Comparison of ENCODE assay signal across 18 mouse cellular contexts in the genomic region with DNA sequence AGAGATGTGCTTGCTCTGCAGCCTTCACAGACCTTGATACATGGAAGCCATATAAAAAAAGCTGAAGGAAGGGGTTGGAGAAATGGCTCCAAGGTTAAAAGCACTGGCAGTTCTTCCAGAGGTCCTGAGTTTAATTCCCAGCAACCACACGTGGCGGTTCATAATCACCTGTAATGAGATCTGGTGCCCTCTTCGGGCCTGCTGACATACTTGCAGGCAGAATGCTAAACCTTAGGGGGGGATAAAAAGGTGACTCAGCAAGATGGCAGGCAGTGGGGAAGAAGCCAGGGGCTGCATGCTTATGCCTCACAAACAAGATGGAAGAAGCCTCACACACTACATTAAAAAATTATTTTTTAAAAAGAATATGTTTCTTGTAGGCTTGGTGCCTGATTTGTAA. TPM values are rescaled to one million over a fixed set of nuclear protein-coding genes. Genes with fewer than 3 reads are reported as not detected.
A peak's percentile ranks its signal among the peaks of the same experiment; 100 is the strongest.
DNase-seq lines count a peak whose midpoint lies in the region; ATAC-seq and TF ChIP-seq lines count a peak whose summit lies in the region.
"Had no signal": no experiment of that assay in that cellular context is flagged by ENCODE, and none has a peak within 500 bp of the region (broad histone marks: within the 10 kb centered on the region; RNA-seq: fewer than 3 reads in every experiment).

No protein-coding gene starts in this region.

- no peak for TF ChIP-seq EP300 in lung, postnatal 0 days (IDR thresholded peaks at IDR 0.05)
- TF ChIP-seq EP300 in MEL (IDR thresholded peaks at IDR 0.05; ENCODE audit: low read depth in 1 of 2, low read length in 2 of 2) = no peak

- no peak overlapping the region for H3K4me2 ChIP-seq in hindbrain, postnatal 0 days (ENCODE audit: low read depth, low read length)
- no peak overlapping the region for H3K4me2 ChIP-seq in hindbrain, embryonic 14.5 days (replicated peaks)
- no peak overlapping the region for H3K4me2 ChIP-seq in lung, postnatal 0 days (replicated peaks; ENCODE audit: low read depth, low read length)
- H3K4me2 ChIP-seq: heart, embryonic 15.5 days; limb, embryonic 13.5 days had no signal

- TF ChIP-seq RAD21 in MEL (IDR thresholded peaks at IDR 0.05; ENCODE audit: low read depth, low read length) = no peak

- peak; percentile 38 for DNase-seq in hindbrain, postnatal 0 days (ENCODE audit: low spot score)
- DNase-seq in hindbrain, embryonic 14.5 days (ENCODE audit: low spot score) = no peak
- no peak for DNase-seq in lung, postnatal 0 days (ENCODE audit: low spot score)
- DNase-seq in lung, postnatal 4 days = no peak
- peak; percentile 47 for DNase-seq in MEL (ENCODE audit: low read depth, low spot score)
- peak; percentile 37 for DNase-seq in thymus, postnatal 14 days
- no peak for DNase-seq in adrenal gland, postnatal 10 days
- DNase-seq in cerebellum, postnatal 10 days = no peak
- DNase-seq: adrenal gland, adult 8-10 months; B cell, adult 2 months; cerebellum, adult 11-12 months; heart, adult 18-20 months; kidney, adult 8-10 months; right cerebral cortex, postnatal 25 days had no signal

- no peaks in the 10 kb centered on the region for H3K4me1 ChIP-seq in hindbrain, postnatal 0 days (ENCODE audit: insufficient read depth, low read length)
- H3K4me1 ChIP-seq in hindbrain, embryonic 14.5 days (replicated peaks; ENCODE audit: control insufficient read depth, insufficient read depth, low read length) = no peaks in the 10 kb centered on the region
- no peaks in the 10 kb centered on the region for H3K4me1 ChIP-seq in lung, postnatal 0 days (ENCODE audit: insufficient read depth, low read depth, low read length)
- H3K4me1 ChIP-seq in MEL (ENCODE audit: control insufficient read depth in 1 of 2, insufficient read depth in 2 of 2, low read length in 2 of 2) = peaks cover 21 to 30% of the 10 kb centered on the region in 2 experiments

- H3K4me3 ChIP-seq in hindbrain, postnatal 0 days (ENCODE audit: low read length) = no peak overlapping the region
- H3K4me3 ChIP-seq in hindbrain, embryonic 14.5 days (replicated peaks; ENCODE audit: low read length) = no peak overlapping the region
- no peak overlapping the region for H3K4me3 ChIP-seq in lung, postnatal 0 days (ENCODE audit: low read depth, low read length)
- no peak overlapping the region for H3K4me3 ChIP-seq in MEL (ENCODE audit: control insufficient read depth in 1 of 2, insufficient read depth in 1 of 2, low read depth in 2 of 2, low read length in 2 of 2)
- H3K4me3 ChIP-seq: heart, embryonic 15.5 days; limb, embryonic 13.5 days had no signal

- H3K27me3 ChIP-seq in hindbrain, postnatal 0 days (ENCODE audit: insufficient read depth, low read length) = no peaks in the 10 kb centered on the region
- H3K27me3 ChIP-seq in hindbrain, embryonic 14.5 days (ENCODE audit: control insufficient read depth, insufficient read depth, low read length) = no peaks in the 10 kb centered on the region
- H3K27me3 ChIP-seq in lung, postnatal 0 days (replicated peaks; ENCODE audit: insufficient read depth, low read length) = no peaks in the 10 kb centered on the region
- H3K27me3 ChIP-seq in MEL (ENCODE audit: control insufficient read depth in 1 of 2, insufficient read depth in 2 of 2, low read length in 2 of 2) = no peaks in the 10 kb centered on the region
- H3K27me3 ChIP-seq: heart, embryonic 15.5 days; limb, embryonic 13.5 days had no signal

- H3K9me3 ChIP-seq in hindbrain, postnatal 0 days (ENCODE audit: low read length) = no peaks in the 10 kb centered on the region
- no peaks in the 10 kb centered on the region for H3K9me3 ChIP-seq in hindbrain, embryonic 14.5 days (ENCODE audit: control insufficient read depth, low read length)
- no peaks in the 10 kb centered on the region for H3K9me3 ChIP-seq in lung, postnatal 0 days (ENCODE audit: low read length)
- H3K9me3 ChIP-seq in MEL (replicated peaks; ENCODE audit: insufficient read depth, low read length) = no peaks in the 10 kb centered on the region
- H3K9me3 ChIP-seq: G1E; heart, embryonic 15.5 days; limb, embryonic 13.5 days had no signal

- H3K27ac ChIP-seq in hindbrain, postnatal 0 days = no peak overlapping the region
- H3K27ac ChIP-seq in hindbrain, embryonic 14.5 days = no peak overlapping the region
- no peak overlapping the region for H3K27ac ChIP-seq in lung, postnatal 0 days (ENCODE audit: low read length)
- H3K27ac ChIP-seq in MEL (ENCODE audit: control insufficient read depth, low read depth, low read length) = no peak overlapping the region
- H3K27ac ChIP-seq: heart, embryonic 15.5 days; limb, embryonic 13.5 days had no signal

- H3K79me2 ChIP-seq in MEL (ENCODE audit: control insufficient read depth, insufficient read depth, low read length, poor library complexity) = no peaks in the 10 kb centered on the region

- peak; percentile 19; the same call in 1 of the 2 replicates for TF ChIP-seq CTCF in hindbrain, postnatal 0 days (IDR thresholded peaks at IDR 0.05; ENCODE audit: low read depth)
- TF ChIP-seq CTCF in lung, postnatal 0 days (IDR thresholded peaks at IDR 0.05) = peak; percentile 31
- peak in 1 of 3 experiments; percentile 38; a peak in 2 of 6 replicates for TF ChIP-seq CTCF in MEL (IDR thresholded peaks at IDR 0.05 in 2 of 3, conservative IDR thresholded peaks at IDR 0.05 in 1 of 3; ENCODE audit: control insufficient read depth in 1 of 3, insufficient read depth in 1 of 3, low read depth in 2 of 3, low read length in 3 of 3, poor library complexity in 1 of 3, severe bottlenecking in 1 of 3)

- no peak overlapping the region for H3K9ac ChIP-seq in hindbrain, postnatal 0 days (replicated peaks; ENCODE audit: low read length)
- H3K9ac ChIP-seq in hindbrain, embryonic 14.5 days = no peak overlapping the region
- no peak overlapping the region for H3K9ac ChIP-seq in lung, postnatal 0 days (replicated peaks; ENCODE audit: low read depth)
- no peak overlapping the region for H3K9ac ChIP-seq in MEL (ENCODE audit: control insufficient read depth, low read depth, low read length, poor library complexity, severe bottlenecking)
- H3K9ac ChIP-seq: heart, embryonic 15.5 days; limb, embryonic 13.5 days had no signal

- no peak for TF ChIP-seq POLR2A in MEL (IDR thresholded peaks at IDR 0.05; ENCODE audit: control insufficient read depth in 1 of 2, insufficient read depth in 1 of 2, low read depth in 1 of 2, low read length in 2 of 2, poor library complexity in 1 of 2)

- peaks cover 40% of the 10 kb centered on the region for H3K36me3 ChIP-seq in hindbrain, postnatal 0 days (ENCODE audit: insufficient read depth, low read length)
- peaks cover 92% of the 10 kb centered on the region for H3K36me3 ChIP-seq in hindbrain, embryonic 14.5 days (replicated peaks; ENCODE audit: control insufficient read depth, insufficient read depth)
- H3K36me3 ChIP-seq in lung, postnatal 0 days (ENCODE audit: insufficient read depth, low read length) = peaks cover 22% of the 10 kb centered on the region
- peaks cover 33 to 41% of the 10 kb centered on the region in 2 experiments for H3K36me3 ChIP-seq in MEL (ENCODE audit: control insufficient read depth in 1 of 2, insufficient read depth in 2 of 2, low read length in 2 of 2)

- ATAC-seq in hindbrain, postnatal 0 days = no peak
- ATAC-seq in hindbrain, embryonic 14.5 days (ENCODE audit: low FRiP score) = no peak
- no peak for ATAC-seq in lung, postnatal 0 days
- ATAC-seq: midbrain, embryonic 16.5 days had no signal

- WGBS in hindbrain, postnatal 0 days = 65% methylated on average over 3 of the region's 3 CpGs
- 68% methylated on average over 3 of the region's 3 CpGs for WGBS in hindbrain, embryonic 14.5 days
- WGBS in lung, postnatal 0 days = 68% methylated on average over 3 of the region's 3 CpGs

TF ChIP-seq in MEL, 35 proteins besides CTCF, POLR2A, EP300 and RAD21:
- TF ChIP-seq MYC (IDR thresholded peaks at IDR 0.05; ENCODE audit: low read depth, low read length) (0 out of 2 replicates have a peak, but pooled peaks have one; percentile 29), SMC3 (IDR thresholded peaks at IDR 0.05; ENCODE audit: low read depth, low read length) (peak; percentile 9; the same call in 1 of the 2 replicates), MAFK (IDR thresholded peaks at IDR 0.05; ENCODE audit: borderline replicate concordance, low read depth, low read length) (peak; percentile 24; the same call in 1 of the 2 replicates), JUND (IDR thresholded peaks at IDR 0.05; ENCODE audit: low read depth, low read length) (no peak), SIN3A (IDR thresholded peaks at IDR 0.05; ENCODE audit: low read length) (no peak)

RNA-seq across cellular contexts. Expression of a gene that starts 15.0 kb away (rescaled TPM):
- 43.5 and 61.1 TPM in 2 replicates for total RNA-seq in hindbrain, postnatal 0 days (2014; rRNA removed)
- polyA plus RNA-seq in hindbrain, postnatal 0 days (2015; fragmentation: Nextera tagmentation; extraction: Ambion mirVana) = 23.1 and 24.4 TPM in 2 replicates
- polyA plus RNA-seq in hindbrain, embryonic 14.5 days (2014; fragmentation: Nextera tagmentation; extraction: Ambion mirVana) = 28.7 and 29.6 TPM in 2 replicates
- polyA plus RNA-seq in lung, postnatal 0 days (2015; fragmentation: Nextera tagmentation; extraction: Ambion mirVana) = 12.5 and 14.7 TPM in 2 replicates
- 20.0 and 22.2 TPM in 2 replicates for total RNA-seq in MEL (2012; rRNA removed)
- polyA plus RNA-seq in MEL (2012; ENCODE audit: insufficient read depth in 1 of 2, insufficient read length in 2 of 2, low read depth in 1 of 2, low replicate concordance in 2 of 2, missing spikeins in 1 of 2) = 10 to 100 TPM in 1 of 2 experiments, not detected in 1; 24.7 TPM
- 10 to 100 TPM; 29.6 to 39.8 TPM for total RNA-seq in adrenal gland, postnatal 10 days (2021)

RNA-seq across cellular contexts. Expression of a gene that starts 33.0 kb away (rescaled TPM):
- total RNA-seq in hindbrain, postnatal 0 days (2014; rRNA removed) = 92.4 and 100 TPM in 2 replicates
- 310 TPM in 2 replicates for polyA plus RNA-seq in hindbrain, postnatal 0 days (2015; fragmentation: Nextera tagmentation; extraction: Ambion mirVana)
- polyA plus RNA-seq in hindbrain, embryonic 14.5 days (2014; fragmentation: Nextera tagmentation; extraction: Ambion mirVana) = 284 and 292 TPM in 2 replicates
- polyA plus RNA-seq in lung, postnatal 0 days (2015; fragmentation: Nextera tagmentation; extraction: Ambion mirVana) = 244 and 267 TPM in 2 replicates
- 79.5 and 83.9 TPM in 2 replicates for total RNA-seq in MEL (2012; rRNA removed)
- 100 to 1,000 TPM; 139 to 336 TPM for polyA plus RNA-seq in MEL (2012; ENCODE audit: insufficient read depth in 1 of 2, insufficient read length in 2 of 2, low read depth in 1 of 2, low replicate concordance in 2 of 2, missing spikeins in 1 of 2)
- 100 to 1,000 TPM; 153 to 156 TPM for total RNA-seq in adrenal gland, postnatal 10 days (2021)

Comparison
In these comparisons a context has a peak if more than half of its experiments do, and no peak if none do; other contexts are left out.
1. DNase-seq: peak in hindbrain, postnatal 0 days (single experiment), MEL (single experiment) and thymus, postnatal 14 days (single experiment); none in hindbrain, embryonic 14.5 days (single experiment), lung, postnatal 0 days (single experiment), lung, postnatal 4 days (0 of 2), adrenal gland, postnatal 10 days (single experiment) and cerebellum, postnatal 10 days (0 of 2).